Mouse (Mus musculus): ENCODE data around the gene Igfn1.
A peak's percentile ranks its signal among the peaks of the same experiment; 100 is the strongest.

The Igfn1 gene

DNA sequence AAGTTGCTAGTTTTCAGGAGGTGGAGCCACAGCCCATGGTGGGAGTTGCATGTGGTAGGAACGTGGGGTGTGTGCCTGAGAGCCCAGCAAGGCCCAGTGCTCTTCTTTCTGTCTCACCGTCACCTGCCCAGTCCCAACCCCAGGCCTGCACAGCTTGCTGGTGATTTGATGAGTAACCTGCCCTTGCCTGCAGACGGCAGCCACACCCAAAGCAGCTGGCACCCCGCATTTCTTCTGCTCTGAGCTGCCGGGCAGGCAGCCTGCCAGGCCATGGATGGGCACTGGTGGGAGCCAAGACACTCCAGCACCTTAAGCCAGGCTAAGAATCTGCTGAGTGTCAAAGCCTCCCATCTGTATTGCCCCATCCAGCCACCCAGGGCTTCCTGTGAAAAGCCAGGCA lies 80.3 kb downstream of the Igfn1 start:
- DNase-seq, result no peak

DNA sequence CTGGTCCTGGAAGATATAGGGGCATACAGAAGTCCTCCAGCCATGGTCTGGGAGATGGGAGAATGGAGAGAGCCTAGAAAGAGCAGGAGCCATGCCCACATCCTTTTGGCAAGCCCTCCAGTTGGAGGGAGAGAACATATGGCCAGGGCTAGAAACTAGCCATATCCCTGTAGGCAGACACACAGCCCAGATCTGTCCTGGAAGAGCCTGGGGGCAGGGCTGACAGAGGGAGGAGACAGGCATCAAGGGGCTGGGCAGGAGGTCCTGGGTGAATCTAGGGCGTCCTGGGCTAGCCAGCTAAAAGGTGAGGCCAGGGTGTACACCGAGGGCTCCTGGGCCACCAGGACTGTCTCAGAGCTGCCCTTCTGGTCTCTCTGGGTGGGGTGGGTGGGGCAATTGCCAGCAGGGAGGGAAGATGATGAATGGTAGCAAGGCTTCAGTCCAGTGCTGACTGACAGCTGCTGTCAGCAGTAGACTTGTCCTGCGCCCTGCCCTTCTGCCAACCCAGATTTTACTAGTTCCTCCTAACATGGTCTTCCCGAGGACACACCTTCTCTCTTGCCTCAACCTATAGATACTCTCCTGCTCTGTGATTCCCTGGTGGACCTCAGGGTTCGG lies 81.7 kb downstream of the Igfn1 start:
- peak; percentile 34 for DNase-seq

DNA sequence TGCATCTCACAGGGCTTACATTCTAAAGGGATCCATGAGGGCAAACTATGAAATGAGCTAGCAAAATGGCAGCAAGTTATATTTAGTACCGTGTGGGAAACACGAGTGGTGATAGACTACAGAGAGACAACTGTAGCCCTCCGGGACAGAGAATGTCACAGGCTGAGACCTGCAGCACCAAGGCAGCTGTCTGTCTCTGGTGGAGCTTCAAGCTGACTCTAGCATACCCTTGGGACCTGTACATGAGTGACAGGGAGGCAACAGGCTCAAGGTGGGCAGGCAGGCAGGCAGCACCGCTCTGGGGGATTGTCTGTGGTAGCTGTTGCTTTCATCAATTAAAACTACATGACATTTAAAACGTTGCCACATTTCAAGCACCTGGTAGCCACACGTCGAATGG lies 82.9 kb downstream of the Igfn1 start:
- no peak for DNase-seq

DNA sequence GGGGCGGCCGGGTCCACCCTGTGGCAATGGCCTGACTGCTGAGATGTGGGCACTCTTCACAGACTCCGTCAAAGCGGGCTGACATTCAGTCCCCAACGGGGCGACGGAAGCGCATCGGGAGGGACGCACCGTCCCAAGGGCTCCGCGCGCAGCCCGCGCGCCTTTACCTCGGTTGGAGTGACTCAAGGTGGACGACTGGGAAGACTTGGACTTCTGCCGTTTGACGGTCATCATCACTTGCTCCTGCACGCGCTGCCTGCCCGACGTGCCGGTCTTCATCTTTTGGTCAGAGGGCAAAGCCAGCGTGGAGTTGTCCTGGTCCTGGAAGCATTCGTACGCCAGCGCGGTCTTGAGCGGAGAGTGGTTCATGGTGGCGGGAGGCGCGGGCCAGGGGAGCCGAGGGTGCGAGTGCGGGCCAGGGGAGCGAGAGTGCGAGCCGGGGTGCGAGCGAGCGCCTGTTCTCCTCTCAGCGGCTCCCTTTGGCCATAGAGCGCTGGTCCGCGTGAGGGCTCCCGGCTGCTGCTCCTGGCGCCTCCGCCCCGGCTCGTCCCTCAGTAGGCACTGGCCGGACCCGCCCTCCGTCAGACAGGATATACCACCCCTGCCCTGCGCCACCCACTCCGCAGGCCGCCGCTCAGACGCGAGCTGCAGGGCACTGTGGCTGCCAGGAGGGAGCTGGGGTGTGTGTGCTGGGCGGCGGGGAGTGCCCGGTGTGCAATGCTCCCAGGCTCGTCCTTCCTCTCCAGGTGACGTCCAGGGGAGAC lies 87.3 kb downstream of the Igfn1 start, which contains the start of gene Pkp1:
Pkp1 (minus strand) TSS at position 564 of the 764 bp plus-strand sequence.
- DNase-seq, result no peak

DNA sequence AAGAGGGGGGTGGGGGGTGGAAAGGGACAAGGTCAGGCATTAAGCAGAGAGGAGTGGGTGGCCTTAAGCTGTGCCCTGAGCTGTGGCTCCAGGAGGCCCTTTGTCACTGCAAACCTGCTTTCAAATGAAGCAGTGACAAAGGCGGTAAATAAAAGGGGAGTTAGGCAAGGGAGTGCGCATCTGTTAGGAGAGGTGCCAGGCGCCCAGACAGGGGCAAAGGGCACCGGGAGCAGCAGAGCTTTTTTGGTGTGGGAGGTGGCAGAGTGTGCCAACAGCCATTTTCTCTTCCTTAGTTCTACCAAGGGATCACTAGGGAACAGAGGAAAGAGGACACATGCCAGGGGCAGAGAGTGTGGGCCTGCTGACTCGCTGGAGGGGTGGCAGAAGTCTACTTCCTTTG lies 88.9 kb downstream of the Igfn1 start:
- DNase-seq, result no peak

DNA sequence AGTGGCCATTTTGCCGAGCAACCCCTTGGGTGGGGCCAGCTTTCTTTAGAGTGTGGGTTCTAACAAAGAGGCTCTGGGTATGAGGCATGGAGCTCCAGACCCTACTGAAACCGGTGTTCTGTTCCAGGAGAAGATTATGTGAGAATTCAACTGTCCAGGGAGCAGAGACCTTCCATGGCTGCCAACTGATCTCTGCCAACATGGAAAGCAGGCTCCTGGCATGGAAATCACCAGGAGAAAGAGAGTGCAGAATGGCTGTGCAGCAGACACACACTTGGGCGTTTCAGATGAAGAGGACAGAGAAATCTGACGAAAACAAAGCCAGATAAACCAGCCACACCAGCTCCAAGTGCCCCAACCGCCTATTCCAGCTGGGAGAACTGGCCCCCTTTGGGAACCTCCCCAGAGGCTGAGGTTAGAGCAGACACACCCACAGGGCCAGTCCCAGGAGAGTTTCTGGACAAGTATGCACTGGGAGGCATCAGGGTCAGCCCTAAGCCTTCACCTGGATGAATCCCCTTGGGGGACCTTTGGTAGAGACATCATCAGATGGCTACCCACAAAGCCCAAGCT lies 89.6 kb downstream of the Igfn1 start:
- no peak for DNase-seq

DNA sequence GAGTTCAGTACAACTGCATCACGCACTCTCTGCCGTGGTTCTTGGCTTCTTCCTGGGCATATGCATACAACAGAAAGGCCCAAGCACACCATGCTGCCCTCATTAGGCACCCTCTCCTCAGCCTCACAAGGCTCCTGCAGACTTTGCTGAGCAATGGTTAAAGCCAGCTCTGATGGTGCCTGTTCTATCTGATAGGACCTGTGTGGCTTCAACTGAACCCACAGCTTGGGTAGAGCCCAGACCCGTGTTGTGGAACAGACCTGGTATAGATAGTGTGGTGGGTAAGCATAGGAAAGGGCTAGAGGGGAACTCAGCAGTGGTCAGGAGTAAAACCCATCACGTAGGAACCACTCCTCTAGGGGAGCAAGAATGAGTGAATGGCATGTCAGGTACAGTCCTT lies 92.5 kb downstream of the Igfn1 start:
- no peak for DNase-seq

DNA sequence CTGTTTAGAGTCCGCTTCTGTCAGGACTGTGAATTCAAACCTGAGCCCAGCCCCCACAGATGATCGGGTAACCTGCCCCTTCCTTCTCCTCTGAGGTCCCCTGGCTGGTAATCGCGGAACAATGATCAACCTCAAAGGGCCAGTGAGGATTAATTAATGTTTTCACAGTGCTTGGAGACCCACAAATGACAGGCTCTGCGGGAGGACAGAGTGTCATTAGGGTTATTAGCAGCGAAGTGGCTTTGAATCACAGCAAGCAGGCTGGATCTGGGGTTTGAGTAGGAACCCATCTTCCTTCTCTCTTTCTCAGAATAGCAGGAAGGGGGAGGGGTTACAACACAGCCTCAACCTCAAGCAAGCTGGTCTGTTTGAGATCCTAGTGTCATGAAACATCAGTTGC lies 96.8 kb downstream of the Igfn1 start:
- DNase-seq, result no peak

DNA sequence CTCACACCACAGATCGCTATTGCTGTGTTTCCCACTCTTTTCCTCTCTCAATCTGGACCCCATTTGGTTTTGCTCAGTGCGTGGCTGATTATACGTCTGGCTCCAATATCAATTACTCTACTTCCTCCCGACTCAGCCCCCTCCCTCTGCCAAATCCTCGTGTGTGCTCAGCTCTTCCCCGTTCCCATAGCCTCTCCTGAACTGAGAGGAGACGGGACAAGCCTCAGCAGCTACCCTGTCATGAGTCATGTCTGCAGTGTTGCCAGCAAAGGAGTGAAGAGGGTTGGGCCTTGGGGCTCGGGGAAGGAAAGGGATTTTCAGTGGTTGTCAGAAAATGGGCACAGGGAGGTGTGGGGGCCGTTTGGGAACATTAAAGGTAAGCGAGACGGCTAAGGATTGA lies 99.4 kb downstream of the Igfn1 start:
- DNase-seq, result no peak

Measured in cerebellum, adult 8-10 months (tissue).